8 mouse cellular contexts compared by ENCODE assay signal in genomic region chr8:125385519-125386150, GRCm38 (mm10).
DNase-seq lines count a peak whose midpoint lies in the region; ATAC-seq and TF ChIP-seq lines count a peak whose summit lies in the region.
"Had no signal": no experiment of that assay in that cellular context is flagged by ENCODE, and none has a peak within 500 bp of the region (broad histone marks: within the 10 kb centered on the region; RNA-seq: fewer than 3 reads in every experiment).

No protein-coding gene starts in this region.

- peaks cover 13% of the 10 kb centered on the region for H3K4me1 ChIP-seq in cortical plate, adult 2 months (ENCODE audit: control insufficient read depth, insufficient read depth, low read length)
- peaks cover 32% of the 10 kb centered on the region for H3K4me1 ChIP-seq in intestine, embryonic 15.5 days (replicated peaks)
- peaks cover 31% of the 10 kb centered on the region for H3K4me1 ChIP-seq in stomach, embryonic 16.5 days (ENCODE audit: control insufficient read depth, insufficient read depth, low read length)

- H3K27ac ChIP-seq in cortical plate, adult 2 months (ENCODE audit: insufficient read depth, low read length), result no peak overlapping the region
- no peak overlapping the region for H3K27ac ChIP-seq in intestine, embryonic 15.5 days
- peak overlapping the region; percentile 36; the same call in 1 of the 2 replicates for H3K27ac ChIP-seq in stomach, embryonic 16.5 days (ENCODE audit: low read length)

- H3K9me3 ChIP-seq in intestine, embryonic 15.5 days, result no peaks in the 10 kb centered on the region
- no peaks in the 10 kb centered on the region for H3K9me3 ChIP-seq in stomach, embryonic 16.5 days (replicated peaks; ENCODE audit: control insufficient read depth, low read length)

- TF ChIP-seq POLR2A in cortical plate, adult 2 months (IDR thresholded peaks at IDR 0.05; ENCODE audit: extremely low read depth, insufficient read depth, low read length), result peak; percentile 21; the same call in 1 of the 2 replicates

- peak; percentile 82 for ATAC-seq in intestine, embryonic 15.5 days
- ATAC-seq in stomach, embryonic 16.5 days (ENCODE audit: insufficient read depth, low FRiP score), result peak; percentile 78

- intact Hi-C loops in left cerebral cortex, postnatal 25 days (cut with DNase I), result no loop called here

- H3K4me2 ChIP-seq in intestine, embryonic 15.5 days (replicated peaks), result no peak overlapping the region
- no peak overlapping the region for H3K4me2 ChIP-seq in stomach, embryonic 16.5 days (ENCODE audit: low read depth, low read length)

- no peaks in the 10 kb centered on the region for H3K36me3 ChIP-seq in intestine, embryonic 15.5 days
- no peaks in the 10 kb centered on the region for H3K36me3 ChIP-seq in stomach, embryonic 16.5 days (ENCODE audit: control insufficient read depth, insufficient read depth, low read length)

- H3K4me3 ChIP-seq in cortical plate, adult 2 months (ENCODE audit: insufficient read depth, low read length), result no peak overlapping the region
- no peak overlapping the region for H3K4me3 ChIP-seq in intestine, embryonic 15.5 days (replicated peaks)
- no peak overlapping the region for H3K4me3 ChIP-seq in stomach, embryonic 16.5 days (replicated peaks; ENCODE audit: low read length)
- H3K4me3 ChIP-seq: erythroblast, embryonic 14.5 days had no signal

- no peaks in the 10 kb centered on the region for H3K27me3 ChIP-seq in intestine, embryonic 15.5 days (replicated peaks)
- H3K27me3 ChIP-seq in stomach, embryonic 16.5 days (ENCODE audit: control insufficient read depth, insufficient read depth, low read length), result no peaks in the 10 kb centered on the region

- 21% methylated on average over 6 of the region's 6 CpGs for WGBS in intestine, embryonic 15.5 days
- 28% methylated on average over 6 of the region's 6 CpGs for WGBS in stomach, embryonic 16.5 days

- peak; percentile 75 for DNase-seq in adrenal gland, postnatal 25 days
- peak; percentile 95 for DNase-seq in gonadal fat pad, adult 2 months (ENCODE audit: low read depth)
- peak; percentile 44 to 83 for DNase-seq in left cerebral cortex, postnatal 25 days (ENCODE audit: low spot score in 2 of 2)
- peak; percentile 44 for DNase-seq in mesoderm, embryonic 11.5 days (ENCODE audit: low read depth, low spot score)

- no peak for TF ChIP-seq CTCF in cortical plate, adult 2 months (IDR thresholded peaks at IDR 0.05; ENCODE audit: extremely low read depth, insufficient read depth, low read length)

- H3K9ac ChIP-seq in intestine, embryonic 15.5 days, result no peak overlapping the region
- H3K9ac ChIP-seq in stomach, embryonic 16.5 days (ENCODE audit: low read length), result peak overlapping the region; percentile 22; the same call in 1 of the 2 replicates

Comparison
In these comparisons a context has a peak if more than half of its experiments do, and no peak if none do; other contexts are left out.
1. DNase-seq: peak in every context shown above with its lines; median percentile 95 in gonadal fat pad, adult 2 months; 75 in adrenal gland, postnatal 25 days; 64 in left cerebral cortex, postnatal 25 days; 44 in mesoderm, embryonic 11.5 days.